Mouse (Mus musculus): ENCODE measurements around the gene Ece1. TPM values are rescaled to one million over a fixed set of nuclear protein-coding genes. Genes with fewer than 3 reads are reported as not detected.

Ece1 gene
- polyA plus RNA-seq, 1 experiment from 2014 or later: 48.6 TPM

DNA sequence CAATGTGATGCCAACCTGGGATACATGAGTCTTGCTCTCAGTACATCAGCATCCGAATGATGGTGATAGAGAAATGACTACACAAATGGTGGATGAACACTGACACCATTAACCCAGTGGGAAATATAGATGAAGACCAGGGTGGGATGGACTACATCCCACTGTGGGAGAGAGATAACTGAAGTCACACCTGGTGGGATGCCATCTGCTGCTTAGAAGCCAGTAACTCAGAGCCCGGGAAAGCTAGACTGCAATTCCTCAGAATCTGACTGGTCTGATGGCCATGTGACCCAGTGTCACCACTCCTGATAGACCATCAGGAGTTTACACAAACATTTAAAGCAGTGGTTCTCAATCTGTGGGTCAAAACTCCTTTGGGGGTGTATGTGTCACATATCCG is 38.5 kb upstream of the Ece1 start:
- Histone ChIP-seq H3K9ac (ENCODE audit: low read length) (no peak overlapping the region), H3K4me1 (ENCODE audit: control insufficient read depth, insufficient read depth, low read length) (no peaks in the 10 kb centered on the region), H3K4me3 (replicated peaks; ENCODE audit: low read length) (no peak overlapping the region), H3K27me3 (ENCODE audit: control insufficient read depth, insufficient read depth, low read length) (no peaks in the 10 kb centered on the region), H3K36me3 (ENCODE audit: control insufficient read depth, insufficient read depth, low read length) (no peaks in the 10 kb centered on the region), H3K9me3 (replicated peaks; ENCODE audit: control insufficient read depth, low read length) (peaks cover 4% of the 10 kb centered on the region; the same call in 1 of the 2 replicates), H3K4me2 (ENCODE audit: low read depth, low read length) (no peak overlapping the region), H3K27ac (ENCODE audit: low read length) (no peak overlapping the region)
- 79% methylated on average over 3 of the region's 3 CpGs for WGBS
- ATAC-seq (ENCODE audit: insufficient read depth, low FRiP score): no peak

DNA sequence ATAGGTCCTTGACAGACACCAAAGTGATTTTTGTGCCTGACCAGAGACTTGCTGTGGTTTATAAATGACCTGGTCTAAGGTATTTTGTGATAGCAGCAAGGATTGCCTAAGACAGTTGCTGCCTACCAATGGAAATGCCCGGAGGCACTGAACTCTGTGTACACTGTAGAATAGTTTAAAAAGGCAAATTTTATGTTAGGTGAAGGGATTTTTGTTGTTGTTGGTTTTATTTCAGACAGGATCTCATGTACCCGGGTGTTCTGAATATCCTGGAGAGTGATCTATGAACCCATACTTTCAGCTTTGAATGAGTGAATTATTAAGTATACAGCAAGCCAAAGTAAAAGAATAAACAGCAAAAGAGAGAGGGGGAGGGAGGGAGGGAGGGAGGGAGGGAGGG is 37.2 kb upstream of the Ece1 start:
- Histone ChIP-seq H3K9ac (ENCODE audit: low read length) (no peak overlapping the region), H3K36me3 (ENCODE audit: control insufficient read depth, insufficient read depth, low read length) (no peaks in the 10 kb centered on the region), H3K27me3 (ENCODE audit: control insufficient read depth, insufficient read depth, low read length) (peaks cover 7% of the 10 kb centered on the region; the same call in 1 of the 2 replicates), H3K4me3 (replicated peaks; ENCODE audit: low read length) (no peak overlapping the region), H3K4me1 (ENCODE audit: control insufficient read depth, insufficient read depth, low read length) (no peaks in the 10 kb centered on the region), H3K4me2 (ENCODE audit: low read depth, low read length) (no peak overlapping the region), H3K9me3 (replicated peaks; ENCODE audit: control insufficient read depth, low read length) (peaks cover under 1% of the 10 kb centered on the region; the same call in 1 of the 2 replicates), H3K27ac (ENCODE audit: low read length) (no peak overlapping the region)
- WGBS: 74% methylated on average over 2 of the region's 2 CpGs
- ATAC-seq (ENCODE audit: insufficient read depth, low FRiP score): no peak

DNA sequence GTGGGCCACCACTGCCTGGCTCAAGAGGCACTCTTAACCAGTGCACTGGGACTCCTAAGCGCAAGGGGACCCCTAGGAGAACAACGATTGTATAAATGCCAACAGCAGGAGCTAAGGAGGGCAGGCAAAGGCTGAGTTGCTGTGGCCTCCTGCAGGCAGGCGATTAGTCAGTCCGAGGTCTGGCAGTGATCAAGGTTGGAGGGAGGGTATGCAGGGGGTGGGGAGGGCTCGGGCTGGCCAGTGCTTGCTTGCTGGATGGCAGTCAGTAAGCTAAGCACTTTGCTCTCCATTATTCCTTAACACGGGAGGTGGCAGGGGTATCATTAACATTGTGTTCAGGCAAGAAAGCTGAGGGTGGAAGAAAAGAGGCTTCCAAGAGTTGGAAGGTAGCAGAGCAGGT is 31.7 kb upstream of the Ece1 start:
- Histone ChIP-seq H3K9me3 (replicated peaks; ENCODE audit: control insufficient read depth, low read length) (no peaks in the 10 kb centered on the region), H3K4me2 (ENCODE audit: low read depth, low read length) (no peak overlapping the region), H3K4me1 (ENCODE audit: control insufficient read depth, insufficient read depth, low read length) (no peaks in the 10 kb centered on the region), H3K27me3 (ENCODE audit: control insufficient read depth, insufficient read depth, low read length) (peaks cover 7% of the 10 kb centered on the region; the same call in 1 of the 2 replicates), H3K36me3 (ENCODE audit: control insufficient read depth, insufficient read depth, low read length) (no peaks in the 10 kb centered on the region), H3K4me3 (replicated peaks; ENCODE audit: low read length) (no peak overlapping the region), H3K27ac (ENCODE audit: low read length) (no peak overlapping the region), H3K9ac (ENCODE audit: low read length) (no peak overlapping the region)
- WGBS: 17% methylated on average over 6 of the region's 6 CpGs
- no peak for ATAC-seq (ENCODE audit: insufficient read depth, low FRiP score)

DNA sequence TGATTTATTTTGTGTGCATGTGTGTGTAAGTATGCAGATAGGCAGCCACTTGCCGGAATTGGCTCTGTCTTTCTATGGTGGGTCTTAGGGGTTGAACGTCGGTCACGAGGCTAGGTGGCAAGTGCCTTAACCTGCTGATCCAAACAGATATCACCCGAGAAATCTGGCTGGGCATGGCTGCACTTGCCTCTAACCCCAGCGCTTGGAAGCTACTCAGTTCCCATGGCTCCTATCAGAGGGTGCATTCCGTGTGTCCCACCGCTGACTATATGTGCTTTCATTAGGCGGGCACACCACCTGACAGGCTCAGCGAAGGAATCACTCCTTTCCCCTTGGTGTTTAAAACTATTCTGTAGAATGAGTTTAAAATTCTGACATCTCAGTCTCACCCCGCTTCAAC is 30.4 kb upstream of the Ece1 start:
- no peak overlapping the region for H3K9ac ChIP-seq (ENCODE audit: low read length)
- no peak overlapping the region for H3K4me3 ChIP-seq (replicated peaks; ENCODE audit: low read length)
- H3K9me3 ChIP-seq (replicated peaks; ENCODE audit: control insufficient read depth, low read length): no peaks in the 10 kb centered on the region
- 71% methylated on average over 11 of the region's 11 CpGs for WGBS
- H3K36me3 ChIP-seq (ENCODE audit: control insufficient read depth, insufficient read depth, low read length): no peaks in the 10 kb centered on the region
- H3K4me2 ChIP-seq (ENCODE audit: low read depth, low read length): no peak overlapping the region
- no peak overlapping the region for H3K27ac ChIP-seq (ENCODE audit: low read length)
- ATAC-seq (ENCODE audit: insufficient read depth, low FRiP score): no peak
- H3K4me1 ChIP-seq (ENCODE audit: control insufficient read depth, insufficient read depth, low read length): no peaks in the 10 kb centered on the region
- H3K27me3 ChIP-seq (ENCODE audit: control insufficient read depth, insufficient read depth, low read length): peaks cover 7% of the 10 kb centered on the region; the same call in 1 of the 2 replicates

DNA sequence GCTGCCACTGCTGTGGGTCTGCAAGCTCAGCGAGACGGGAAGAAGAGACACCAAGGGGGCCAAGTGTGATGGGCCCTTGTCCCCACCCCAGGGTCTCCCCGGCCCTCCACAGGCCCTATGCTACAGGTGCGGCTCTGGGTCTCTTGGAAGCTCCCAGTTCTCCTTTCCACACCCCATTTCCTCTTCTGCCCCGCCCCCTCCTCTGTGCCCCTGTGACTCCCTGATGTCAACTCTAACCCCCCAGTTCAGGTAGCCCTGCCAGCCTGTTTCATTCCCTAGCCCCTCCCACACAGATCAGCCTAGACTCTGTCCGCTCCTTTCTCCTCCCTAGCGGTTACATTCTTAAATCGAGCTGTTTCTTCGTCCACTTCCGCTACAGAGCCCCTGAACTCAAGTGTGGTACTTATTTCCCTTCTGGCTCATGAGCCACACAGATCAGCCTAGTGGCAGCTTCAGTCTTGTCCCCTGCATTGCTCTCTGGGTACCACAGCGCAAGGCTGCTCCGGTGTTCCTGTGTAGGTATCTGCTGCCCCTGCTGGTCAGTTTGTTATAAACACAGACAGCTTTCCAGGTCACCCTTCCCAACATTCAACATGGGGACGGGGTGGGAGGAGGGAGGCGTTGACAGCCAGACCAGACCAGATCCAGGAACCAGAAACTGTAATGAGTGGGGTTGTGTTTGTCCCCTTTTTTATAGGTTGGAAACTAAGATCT is 26.3 kb upstream of the Ece1 start:
- ATAC-seq (ENCODE audit: insufficient read depth, low FRiP score): peak; percentile 83; the same call in 1 of the 2 replicates
- Histone ChIP-seq H3K27me3 (ENCODE audit: control insufficient read depth, insufficient read depth, low read length) (no peaks in the 10 kb centered on the region), H3K27ac (ENCODE audit: low read length) (no peak overlapping the region), H3K4me1 (ENCODE audit: control insufficient read depth, insufficient read depth, low read length) (no peaks in the 10 kb centered on the region), H3K9me3 (replicated peaks; ENCODE audit: control insufficient read depth, low read length) (no peaks in the 10 kb centered on the region), H3K4me2 (ENCODE audit: low read depth, low read length) (0 out of 2 replicates have a peak overlapping the region, but pooled peaks have one; percentile 5), H3K36me3 (ENCODE audit: control insufficient read depth, insufficient read depth, low read length) (no peaks in the 10 kb centered on the region), H3K4me3 (replicated peaks; ENCODE audit: low read length) (no peak overlapping the region), H3K9ac (ENCODE audit: low read length) (no peak overlapping the region)
- WGBS: 17% methylated on average over 14 of the region's 14 CpGs

DNA sequence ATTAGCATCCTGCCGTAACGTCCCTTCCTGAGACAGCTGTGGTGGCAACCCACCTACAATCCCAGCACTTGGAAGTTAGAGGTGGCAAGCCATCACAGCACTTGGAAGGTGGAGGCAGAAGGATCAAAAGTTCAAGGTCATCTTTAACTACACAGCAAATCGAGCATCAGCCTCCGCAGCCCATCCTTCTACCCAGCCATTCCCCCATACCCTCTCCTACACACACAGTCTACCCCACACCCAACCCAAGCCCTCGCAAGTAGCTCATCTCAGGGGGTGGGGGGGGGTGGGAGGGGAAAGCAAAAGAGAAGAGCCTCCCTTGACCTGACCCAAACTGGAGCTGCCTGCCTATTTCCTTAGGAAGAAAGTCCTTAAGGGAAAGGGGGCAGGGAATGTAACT is 25.3 kb upstream of the Ece1 start:
- H3K9me3 ChIP-seq (replicated peaks; ENCODE audit: control insufficient read depth, low read length): no peaks in the 10 kb centered on the region
- no peak for ATAC-seq (ENCODE audit: insufficient read depth, low FRiP score)
- 77% methylated on average over 5 of the region's 5 CpGs for WGBS
- no peak overlapping the region for H3K4me3 ChIP-seq (replicated peaks; ENCODE audit: low read length)
- no peak overlapping the region for H3K27ac ChIP-seq (ENCODE audit: low read length)
- H3K27me3 ChIP-seq (ENCODE audit: control insufficient read depth, insufficient read depth, low read length): no peaks in the 10 kb centered on the region
- H3K36me3 ChIP-seq (ENCODE audit: control insufficient read depth, insufficient read depth, low read length): no peaks in the 10 kb centered on the region
- no peak overlapping the region for H3K4me2 ChIP-seq (ENCODE audit: low read depth, low read length)
- no peak overlapping the region for H3K9ac ChIP-seq (ENCODE audit: low read length)
- no peaks in the 10 kb centered on the region for H3K4me1 ChIP-seq (ENCODE audit: control insufficient read depth, insufficient read depth, low read length)

DNA sequence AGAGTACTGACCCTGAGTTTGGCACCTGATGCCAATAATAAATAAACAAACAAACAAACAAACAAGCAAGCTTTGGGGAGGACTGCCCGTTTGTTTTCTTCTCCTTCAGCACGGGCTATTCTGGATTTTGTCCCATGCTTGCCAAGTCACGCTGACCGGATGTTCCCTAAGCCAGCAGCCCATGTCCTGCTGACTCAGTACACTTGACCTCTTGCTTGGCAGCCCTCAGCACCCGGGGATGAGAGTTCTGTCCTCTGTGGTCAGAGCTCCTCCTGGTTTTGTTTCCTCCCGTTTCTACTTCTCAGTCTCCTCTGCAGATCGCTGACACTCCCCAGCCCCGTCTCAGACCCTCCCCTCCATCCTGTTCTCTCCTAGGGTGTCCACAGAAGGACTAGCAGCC is 24.2 kb upstream of the Ece1 start:
- H3K27me3 ChIP-seq (ENCODE audit: control insufficient read depth, insufficient read depth, low read length): no peaks in the 10 kb centered on the region
- no peak for ATAC-seq (ENCODE audit: insufficient read depth, low FRiP score)
- 75% methylated on average over 8 of the region's 8 CpGs for WGBS

DNA sequence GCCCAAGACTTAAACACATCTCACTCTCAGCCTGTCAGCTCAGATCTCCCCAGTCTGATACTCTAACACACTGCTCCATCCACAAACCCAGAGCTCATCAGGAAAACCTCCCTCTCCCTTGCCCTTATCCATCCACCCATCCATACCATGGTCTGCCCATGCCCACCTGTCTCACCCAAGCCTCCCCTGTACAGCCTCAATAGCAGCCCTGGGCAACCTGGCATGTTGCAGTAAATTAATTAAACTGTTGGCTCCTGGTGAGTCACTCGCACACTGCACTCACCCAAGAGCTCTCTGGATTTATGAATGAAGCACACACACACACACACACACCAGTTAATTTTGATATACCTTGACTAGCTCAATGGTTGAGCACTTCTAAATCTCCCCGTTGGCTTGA is 23.2 kb upstream of the Ece1 start:
- Histone ChIP-seq H3K4me1 (ENCODE audit: control insufficient read depth, insufficient read depth, low read length) (no peaks in the 10 kb centered on the region), H3K36me3 (ENCODE audit: control insufficient read depth, insufficient read depth, low read length) (no peaks in the 10 kb centered on the region), H3K4me3 (replicated peaks; ENCODE audit: low read length) (no peak overlapping the region), H3K27ac (ENCODE audit: low read length) (no peak overlapping the region), H3K4me2 (ENCODE audit: low read depth, low read length) (no peak overlapping the region), H3K9me3 (replicated peaks; ENCODE audit: control insufficient read depth, low read length) (no peaks in the 10 kb centered on the region), H3K9ac (ENCODE audit: low read length) (no peak overlapping the region), H3K27me3 (ENCODE audit: control insufficient read depth, insufficient read depth, low read length) (no peaks in the 10 kb centered on the region)
- WGBS: 88% methylated on average over 2 of the region's 2 CpGs
- ATAC-seq (ENCODE audit: insufficient read depth, low FRiP score): no peak

More for the DNA sequence above, 24.2 kb upstream of the Ece1 start:
- Histone ChIP-seq H3K9me3 (replicated peaks; ENCODE audit: control insufficient read depth, low read length) (no peaks in the 10 kb centered on the region), H3K4me3 (replicated peaks; ENCODE audit: low read length) (no peak overlapping the region), H3K27ac (ENCODE audit: low read length) (no peak overlapping the region), H3K9ac (ENCODE audit: low read length) (no peak overlapping the region), H3K4me1 (ENCODE audit: control insufficient read depth, insufficient read depth, low read length) (no peaks in the 10 kb centered on the region), H3K4me2 (ENCODE audit: low read depth, low read length) (no peak overlapping the region), H3K36me3 (ENCODE audit: control insufficient read depth, insufficient read depth, low read length) (no peaks in the 10 kb centered on the region)

DNA sequence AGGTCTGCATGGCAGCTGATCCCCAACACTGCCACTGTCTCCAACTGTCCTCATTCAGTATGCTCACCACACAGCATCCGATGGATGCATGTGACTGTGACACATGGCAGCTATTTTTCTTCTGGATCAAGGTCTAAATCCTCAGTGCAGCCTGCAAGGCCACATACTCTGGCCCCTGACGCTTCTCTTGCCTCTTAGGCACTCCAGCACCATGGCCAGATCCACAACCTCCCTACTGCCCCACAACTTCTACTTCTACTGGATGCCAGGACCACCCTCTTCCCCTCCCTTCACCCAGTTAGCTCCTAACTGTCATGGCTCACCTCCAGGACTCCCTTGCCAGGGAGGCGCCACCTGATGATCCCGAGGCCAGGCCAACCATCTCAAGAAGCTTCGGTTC is 22.6 kb upstream of the Ece1 start:
- Histone ChIP-seq H3K4me2 (ENCODE audit: low read depth, low read length) (no peak overlapping the region), H3K36me3 (ENCODE audit: control insufficient read depth, insufficient read depth, low read length) (no peaks in the 10 kb centered on the region), H3K9me3 (replicated peaks; ENCODE audit: control insufficient read depth, low read length) (no peaks in the 10 kb centered on the region), H3K27me3 (ENCODE audit: control insufficient read depth, insufficient read depth, low read length) (no peaks in the 10 kb centered on the region), H3K27ac (ENCODE audit: low read length) (no peak overlapping the region), H3K4me3 (replicated peaks; ENCODE audit: low read length) (no peak overlapping the region), H3K4me1 (ENCODE audit: control insufficient read depth, insufficient read depth, low read length) (no peaks in the 10 kb centered on the region), H3K9ac (ENCODE audit: low read length) (no peak overlapping the region)
- WGBS: 75% methylated on average over 5 of the region's 5 CpGs
- ATAC-seq (ENCODE audit: insufficient read depth, low FRiP score): no peak

Measured in stomach, embryonic 16.5 days (tissue).